Mouse (Mus musculus) lung, postnatal 0 days (tissue): Measurements from ENCODE around the gene Phb2.

Experiments
- CTCF ChIP-seq: IDR thresholded peaks from 2 replicates; pipeline ENCODE4 v1.5.1; 2016; ENCODE audit warnings: antibody characterized with exemption, mild to moderate bottlenecking
- EP300 ChIP-seq: IDR thresholded peaks from 2 replicates; pipeline ENCODE4 v1.6.1; 2016; ENCODE audit warnings: antibody characterized with exemption, mild to moderate bottlenecking, control low read depth

DNA sequence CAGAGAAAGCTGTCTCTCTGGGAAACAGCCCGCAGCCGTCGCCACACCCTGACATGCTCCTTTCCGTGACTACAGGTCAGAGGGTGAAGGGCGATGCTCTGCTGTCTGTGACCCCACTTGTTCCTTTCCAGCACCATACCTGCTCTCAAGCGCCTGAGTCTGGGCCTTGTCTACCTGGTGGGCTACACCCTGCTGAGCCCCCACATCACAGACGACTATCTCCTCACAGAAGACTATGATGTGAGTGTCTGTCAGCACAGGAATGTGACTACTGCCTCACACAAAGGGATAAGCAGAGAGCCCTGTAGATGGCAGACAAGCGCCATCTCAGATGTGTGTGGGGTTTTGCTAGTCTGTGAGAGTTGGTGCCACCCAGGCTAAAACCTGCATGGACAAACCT lies 10.8 kb upstream of the Phb2 start:
- TF ChIP-seq CTCF: peak; percentile 44
- TF ChIP-seq EP300: no peak
